Mouse (Mus musculus) embryonic facial prominence, embryonic 11.5 days (tissue): ENCODE results near the gene Ric8b. TPM values are rescaled to one million over a fixed set of nuclear protein-coding genes. Genes with fewer than 3 reads are reported as not detected.

ENCODE experiments used
- ATAC-seq: fragments of 200-750 bp; cut with Nextera tagmentation; replicated peaks from 2 replicates; pipeline ENCODE4 v1.8.0; 2017; ENCODE audit warnings: low read depth; ENCODE audit not compliant: insufficient number of reproducible peaks, low FRiP score, low TSS enrichment
- DNase-seq: peaks from one replicate; pipeline ENCODE4 v3.0.0-alpha.2; 2015; ENCODE audit warnings: low spot score
- H3K27ac ChIP-seq: fragments of 300-500 bp; sonication (generic); replicated peaks from 2 replicates; pipeline ENCODE4 v1.5.1; 2014; ENCODE audit warnings: mild to moderate bottlenecking, low read depth, low read length, control low read depth
- H3K27me3 ChIP-seq: fragments of 300-500 bp; sonication (generic); 2 replicates; pipeline ENCODE4 v1.6.1; 2014; ENCODE audit warnings: mild to moderate bottlenecking, low read length, moderate library complexity, mixed read lengths; ENCODE audit not compliant: control insufficient read depth, insufficient read depth
- H3K36me3 ChIP-seq: fragments of 300-500 bp; sonication (generic); replicated peaks from 2 replicates; pipeline ENCODE4 v1.6.1; 2014; ENCODE audit warnings: low read depth, mild to moderate bottlenecking, low read length, moderate library complexity, mixed read lengths; ENCODE audit not compliant: control insufficient read depth, insufficient read depth
- H3K4me1 ChIP-seq: fragments of 300-500 bp; sonication (generic); 2 replicates; pipeline ENCODE4 v1.6.1; 2014; ENCODE audit warnings: low read length, mixed read lengths; ENCODE audit not compliant: control insufficient read depth, insufficient read depth
- H3K4me2 ChIP-seq: fragments of 300-500 bp; sonication (generic); 2 replicates; pipeline ENCODE4 v1.6.1; 2014; ENCODE audit warnings: low read depth, mild to moderate bottlenecking, control low read depth, low read length, moderate library complexity
- H3K4me3 ChIP-seq: fragments of 300-500 bp; sonication (generic); 2 replicates; pipeline ENCODE4 v1.5.1; 2014; ENCODE audit warnings: low read depth, low read length, control low read depth
- H3K9ac ChIP-seq: fragments of 300-500 bp; sonication (generic); replicated peaks from 2 replicates; pipeline ENCODE4 v1.6.1; 2014; ENCODE audit warnings: mild to moderate bottlenecking, control low read depth, low read length
- H3K9me3 ChIP-seq: fragments of 300-500 bp; sonication (generic); replicated peaks from 2 replicates; pipeline ENCODE4 v1.6.1; 2016; ENCODE audit warnings: mild to moderate bottlenecking, low read length, inconsistent platforms, mixed read lengths; ENCODE audit not compliant: control insufficient read depth
- WGBS: fragments of 180-500 bp; shearing (Covaris S2); extraction: QIAGEN DNeasy Blood & Tissue Kit; methylation state at CpG from one replicate; pipeline ENCODE4 v1.1.7; 2014; 5-methylcytosine and 5-hydroxymethylcytosine counted together
- polyA plus RNA-seq: library from polyadenylated mRNA; unstranded; fragments of >200 nt; fragmentation: Nextera tagmentation; extraction: Ambion mirVana; gene quantifications from 2 replicates; pipeline ENCODE4 v1.2.1, GENCODE M21; 2014

Ric8b gene
- polyA plus RNA-seq, 1 experiment from 2014 or later = 26.3 TPM

GRCm38 (mm10) chr10:85025799-85026424, 108.5 kb downstream of the Ric8b start:
- DNase-seq = no peak
- ATAC-seq = peak; percentile 99
- Histone ChIP-seq H3K4me2 (no peak overlapping the region), H3K4me1 (no peaks in the 10 kb centered on the region), H3K9ac (no peak overlapping the region), H3K4me3 (no peak overlapping the region), H3K36me3 (no peaks in the 10 kb centered on the region), H3K27ac (no peak overlapping the region), H3K9me3 (no peaks in the 10 kb centered on the region), H3K27me3 (no peaks in the 10 kb centered on the region)
- 89% methylated on average over 11 of the region's 11 CpGs for WGBS

GRCm38 (mm10) chr10:85027619-85028175, 110.3 kb downstream of the Ric8b start:
- no peaks in the 10 kb centered on the region for H3K9me3 ChIP-seq
- ATAC-seq (no peak), DNase-seq (no peak)
- no peaks in the 10 kb centered on the region for H3K36me3 ChIP-seq
- H3K9ac ChIP-seq = no peak overlapping the region
- no peak overlapping the region for H3K4me2 ChIP-seq
- no peaks in the 10 kb centered on the region for H3K27me3 ChIP-seq
- H3K4me3 ChIP-seq = no peak overlapping the region
- H3K27ac ChIP-seq = no peak overlapping the region
- WGBS = 77% methylated on average over 10 of the region's 10 CpGs
- H3K4me1 ChIP-seq = no peaks in the 10 kb centered on the region

DNA sequence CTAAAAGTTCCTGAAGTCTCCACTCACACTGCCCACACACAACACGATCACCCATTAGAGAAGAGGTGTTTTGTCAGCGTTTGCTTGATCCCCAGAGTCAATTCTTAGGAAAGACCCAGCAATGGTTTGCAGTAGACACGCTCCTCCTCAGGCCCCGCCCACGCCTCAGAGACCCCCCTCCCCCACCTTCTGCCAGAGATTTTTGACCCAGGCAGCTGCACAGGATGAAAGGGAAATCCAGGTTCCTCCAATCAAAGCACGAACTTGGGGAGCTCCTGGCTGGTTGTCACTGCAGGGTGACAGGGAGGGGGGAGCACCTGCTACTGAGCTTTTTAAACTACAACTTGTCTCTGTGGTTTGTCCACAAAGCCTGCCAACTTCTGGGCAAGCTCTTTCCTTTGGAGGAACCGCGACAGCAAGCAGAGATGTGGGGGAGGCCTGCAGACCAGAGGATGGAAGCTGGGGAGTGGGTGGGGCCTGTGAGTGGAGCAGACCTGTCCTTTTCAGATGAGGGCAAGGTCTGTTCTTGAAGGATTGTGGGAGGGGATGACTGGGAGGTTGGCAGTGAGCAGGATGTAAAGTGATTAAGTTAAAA, 117.8 kb downstream of the Ric8b start:
- DNase-seq (peak; percentile 13), ATAC-seq (no peak)
- no peaks in the 10 kb centered on the region for H3K4me1 ChIP-seq
- no peak overlapping the region for H3K9ac ChIP-seq
- no peaks in the 10 kb centered on the region for H3K36me3 ChIP-seq
- H3K27ac ChIP-seq = no peak overlapping the region
- no peak overlapping the region for H3K4me2 ChIP-seq
- H3K4me3 ChIP-seq = no peak overlapping the region
- H3K27me3 ChIP-seq = no peaks in the 10 kb centered on the region
- 27% methylated on average over 8 of the region's 8 CpGs for WGBS
- H3K9me3 ChIP-seq = no peaks in the 10 kb centered on the region

DNA sequence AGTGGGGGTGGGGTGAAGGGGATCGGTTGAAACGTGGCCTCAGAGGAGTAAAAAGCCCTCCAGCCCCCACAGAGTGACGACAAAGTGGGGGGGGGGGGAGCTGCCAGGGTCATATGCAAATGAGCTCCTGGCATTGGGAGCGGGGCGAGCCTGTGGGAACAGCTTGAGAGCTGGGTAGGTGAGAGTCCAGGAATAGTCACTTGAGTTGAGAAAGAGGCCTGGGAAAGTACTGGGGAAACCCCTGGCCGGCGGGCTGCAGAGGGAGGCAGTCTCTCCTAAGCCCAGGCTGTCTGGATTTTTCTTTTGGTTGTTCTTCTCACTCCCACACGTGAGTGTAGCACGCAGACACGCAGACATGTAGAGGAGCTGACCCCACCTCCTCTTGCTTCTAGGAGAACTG, 120.7 kb downstream of the Ric8b start:
- 65% methylated on average over 10 of the region's 10 CpGs for WGBS
- H3K9ac ChIP-seq = no peak overlapping the region
- no peaks in the 10 kb centered on the region for H3K36me3 ChIP-seq
- H3K9me3 ChIP-seq = no peaks in the 10 kb centered on the region
- no peak for DNase-seq
- ATAC-seq = no peak
- no peaks in the 10 kb centered on the region for H3K4me1 ChIP-seq
- no peak overlapping the region for H3K4me2 ChIP-seq
- H3K27ac ChIP-seq = no peak overlapping the region
- no peaks in the 10 kb centered on the region for H3K27me3 ChIP-seq
- no peak overlapping the region for H3K4me3 ChIP-seq

- ATAC-seq (no peak), DNase-seq (no peak)
- no peaks in the 10 kb centered on the region for H3K36me3 ChIP-seq
- H3K9me3 ChIP-seq = no peaks in the 10 kb centered on the region
- 83% methylated on average over 5 of the region's 5 CpGs for whole genome bisulfite sequencing
- H3K4me1 ChIP-seq = no peaks in the 10 kb centered on the region
- no peak overlapping the region for H3K4me3 ChIP-seq
- no peak overlapping the region for H3K27ac ChIP-seq
- no peak overlapping the region for H3K4me2 ChIP-seq
- no peak overlapping the region for H3K9ac ChIP-seq
- H3K27me3 ChIP-seq = no peaks in the 10 kb centered on the region
Measured at GRCm38 (mm10) chr10:85038852-85039251, 121.4 kb downstream of the Ric8b start.

- H3K4me3 ChIP-seq = peak overlapping the region; percentile 15
- H3K4me1 ChIP-seq = no peaks in the 10 kb centered on the region; the same call in 1 of the 2 replicates
- peak overlapping the region; percentile 48 for H3K9ac ChIP-seq
- H3K27me3 ChIP-seq = no peaks in the 10 kb centered on the region
- no peaks in the 10 kb centered on the region for H3K9me3 ChIP-seq
- H3K27ac ChIP-seq = no peak overlapping the region
- WGBS = 12% methylated on average over 17 of the region's 17 CpGs
- H3K4me2 ChIP-seq = peak overlapping the region; percentile 51
- ATAC-seq (no peak; the same call in 1 of the 2 replicates), DNase-seq (peak; percentile 49)
- no peaks in the 10 kb centered on the region for H3K36me3 ChIP-seq
Measured at GRCm38 (mm10) chr10:85044191-85044711, 126.8 kb downstream of the Ric8b start.

DNA sequence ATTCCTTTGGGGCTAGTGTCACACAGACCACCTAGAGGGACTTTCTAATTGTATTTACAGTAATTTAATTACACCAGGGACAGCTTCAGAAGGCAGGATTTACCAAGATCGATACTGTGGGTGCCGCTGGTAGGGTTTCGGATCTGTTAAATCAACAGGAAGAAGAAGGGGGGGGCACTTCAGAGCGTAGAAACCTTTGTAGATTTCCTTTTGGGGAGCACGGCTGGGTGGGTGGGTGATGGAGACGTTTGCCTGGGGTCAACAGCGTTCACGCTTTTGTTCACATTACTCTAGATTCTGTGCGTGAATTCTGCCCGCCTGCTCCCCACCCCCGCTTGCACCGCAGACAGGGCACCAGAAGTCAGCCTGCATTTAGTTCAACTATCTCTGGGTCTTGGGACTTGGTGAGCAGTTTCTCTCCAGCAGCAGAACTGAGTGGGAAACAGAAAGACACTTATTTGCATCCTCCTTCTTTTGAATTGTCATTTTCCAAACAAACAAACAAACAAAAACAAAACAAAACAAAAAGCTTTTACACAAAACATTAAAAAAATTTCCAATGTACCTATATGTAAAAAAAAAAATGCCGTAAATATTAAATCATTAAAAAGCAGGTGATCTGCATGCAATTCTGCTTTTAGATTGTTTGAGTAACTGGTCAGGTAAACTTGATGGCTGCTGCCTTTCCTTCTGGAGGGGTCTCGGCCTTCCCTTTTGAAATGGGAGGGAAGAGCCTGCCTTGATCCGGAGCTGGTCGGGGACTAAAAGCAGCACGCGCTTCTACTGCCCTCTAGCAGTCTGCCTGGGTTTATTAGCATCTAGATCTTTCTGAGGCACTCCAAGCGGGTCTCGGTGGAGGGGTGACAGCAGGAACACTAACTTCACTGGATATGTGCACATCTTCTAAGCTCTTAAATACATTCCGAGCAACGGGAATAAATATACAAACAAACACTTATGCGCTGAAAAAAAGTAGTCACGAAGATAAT, 127.6 kb downstream of the Ric8b start:
- WGBS = 7% methylated on average over 24 of the region's 24 CpGs
- Histone ChIP-seq H3K4me1 (no peaks in the 10 kb centered on the region; the same call in 1 of the 2 replicates), H3K9ac (peak overlapping the region; percentile 48), H3K27ac (no peak overlapping the region), H3K4me2 (peak overlapping the region; percentile 51), H3K36me3 (no peaks in the 10 kb centered on the region), H3K27me3 (no peaks in the 10 kb centered on the region), H3K9me3 (no peaks in the 10 kb centered on the region), H3K4me3 (peak overlapping the region; percentile 15)
- ATAC-seq (no peak), DNase-seq (peak; percentile 75)
